Mouse (Mus musculus): ENCODE measurements around the gene Cacna2d1. TPM values are rescaled to one million over a fixed set of nuclear protein-coding genes. Genes with fewer than 3 reads are reported as not detected.

Gene Cacna2d1
- total RNA-seq, 2 experiments from 2014 or later, result 97.8 to 98.8 TPM

GRCm38 (mm10) chr5:15982573-15982972 lies 48.1 kb downstream of the Cacna2d1 start:
- no peak for DNase-seq (ENCODE audit: low spot score in 2 of 2)

- DNase-seq (ENCODE audit: low spot score in 2 of 2), result no peak
Observed at GRCm38 (mm10) chr5:15983354-15983753, 48.9 kb downstream of the Cacna2d1 start.

- no peak for DNase-seq (ENCODE audit: low spot score in 2 of 2)
Observed at GRCm38 (mm10) chr5:15985228-15985858, 50.9 kb downstream of the Cacna2d1 start.

GRCm38 (mm10) chr5:15985901-15986300 lies 51.4 kb downstream of the Cacna2d1 start:
- DNase-seq (ENCODE audit: low spot score in 2 of 2), result no peak

- no peak for DNase-seq (ENCODE audit: low spot score in 2 of 2)
Observed at GRCm38 (mm10) chr5:15991428-15992139, 57.1 kb downstream of the Cacna2d1 start.

- no peak for DNase-seq (ENCODE audit: low spot score in 2 of 2)
Observed at GRCm38 (mm10) chr5:15993252-15993944, 58.9 kb downstream of the Cacna2d1 start.

- DNase-seq (ENCODE audit: low spot score in 2 of 2), result no peak
Observed at GRCm38 (mm10) chr5:15997190-15997589, 62.7 kb downstream of the Cacna2d1 start.

- no peak for DNase-seq (ENCODE audit: low spot score in 2 of 2)
Observed at GRCm38 (mm10) chr5:15997769-15998168, 63.3 kb downstream of the Cacna2d1 start.

GRCm38 (mm10) chr5:16000917-16001316 lies 66.4 kb downstream of the Cacna2d1 start:
- DNase-seq (ENCODE audit: low spot score in 2 of 2), result no peak

GRCm38 (mm10) chr5:16002431-16003063 lies 68.1 kb downstream of the Cacna2d1 start:
- DNase-seq (ENCODE audit: low spot score in 2 of 2), result no peak

- no peak for DNase-seq (ENCODE audit: low spot score in 2 of 2)
Observed at GRCm38 (mm10) chr5:16004305-16004704, 69.8 kb downstream of the Cacna2d1 start.

GRCm38 (mm10) chr5:16006964-16007363 lies 72.5 kb downstream of the Cacna2d1 start:
- DNase-seq (ENCODE audit: low spot score in 2 of 2), result no peak

GRCm38 (mm10) chr5:16013649-16014048 lies 79.2 kb downstream of the Cacna2d1 start:
- no peak for DNase-seq (ENCODE audit: low spot score in 2 of 2)

- no peak for DNase-seq (ENCODE audit: low spot score in 2 of 2)
Observed at GRCm38 (mm10) chr5:16014392-16014791, 79.9 kb downstream of the Cacna2d1 start.

GRCm38 (mm10) chr5:16024626-16025417 lies 90.3 kb downstream of the Cacna2d1 start:
- no peak for DNase-seq (ENCODE audit: low spot score in 2 of 2)

- DNase-seq (ENCODE audit: low spot score in 2 of 2), result no peak
Observed at GRCm38 (mm10) chr5:16028881-16029280, 94.4 kb downstream of the Cacna2d1 start.

GRCm38 (mm10) chr5:16029481-16029880 lies 95.0 kb downstream of the Cacna2d1 start:
- no peak for DNase-seq (ENCODE audit: low spot score in 2 of 2)

GRCm38 (mm10) chr5:16033569-16033968 lies 99.1 kb downstream of the Cacna2d1 start:
- DNase-seq (ENCODE audit: low spot score in 2 of 2), result no peak

- no peak for DNase-seq (ENCODE audit: low spot score in 2 of 2)
Observed at GRCm38 (mm10) chr5:16035259-16035658, 100.8 kb downstream of the Cacna2d1 start.

GRCm38 (mm10) chr5:16045147-16045878 lies 110.8 kb downstream of the Cacna2d1 start:
- DNase-seq (ENCODE audit: low spot score in 2 of 2), result no peak
